Mouse (Mus musculus) lung, embryonic 14.5 days (tissue): ENCODE measurements at regions not wholly inside any gene's neighbourhood (a gene's known extent, or its start where the extent isn't known, plus 50 kb on each side); places are given as distances from the start of the nearest gene placed in this dataset.

Experiments
- ATAC-seq: fragments of 200-750 bp; cut with Nextera tagmentation; 2 replicates; pipeline ENCODE4 v1.8.0; 2017; ENCODE audit warnings: mild to moderate bottlenecking, moderate TSS enrichment, moderate library complexity; ENCODE audit not compliant: insufficient read depth
- DNase-seq: peaks from one replicate; pipeline ENCODE4 v3.0.0-alpha.2; 2015
- H3K27ac ChIP-seq: fragments of 300-500 bp; sonication (generic); 2 replicates; pipeline ENCODE4 v1.5.1; 2014; ENCODE audit warnings: low read depth, mild to moderate bottlenecking, moderate library complexity
- H3K27me3 ChIP-seq: fragments of 300-500 bp; sonication (generic); 2 replicates; pipeline ENCODE4 v1.6.1; 2014; ENCODE audit warnings: low read length, control low read depth; ENCODE audit not compliant: insufficient read depth
- H3K36me3 ChIP-seq: fragments of 300-500 bp; sonication (generic); 2 replicates; pipeline ENCODE4 v1.6.1; 2014; ENCODE audit warnings: control low read depth; ENCODE audit not compliant: insufficient read depth
- H3K4me1 ChIP-seq: fragments of 300-500 bp; sonication (generic); 2 replicates; pipeline ENCODE4 v1.6.1; 2014; ENCODE audit warnings: antibody characterized with exemption, control low read depth; ENCODE audit not compliant: insufficient read depth
- H3K4me2 ChIP-seq: fragments of 300-500 bp; sonication (generic); 2 replicates; pipeline ENCODE4 v1.6.1; 2014; ENCODE audit warnings: mild to moderate bottlenecking
- H3K4me3 ChIP-seq: fragments of 300-500 bp; sonication (generic); 2 replicates; pipeline ENCODE4 v1.5.1; 2014; ENCODE audit warnings: low read depth, low read length
- H3K9ac ChIP-seq: fragments of 300-500 bp; sonication (generic); 2 replicates; pipeline ENCODE4 v1.6.1; 2014
- H3K9me3 ChIP-seq: fragments of 300-500 bp; sonication (generic); 2 replicates; pipeline ENCODE4 v1.6.1; 2016; ENCODE audit warnings: low read depth, low read length, control low read depth
- CTCF ChIP-seq: IDR thresholded peaks from 2 replicates; pipeline ENCODE4 v1.5.1; 2016; ENCODE audit warnings: antibody characterized with exemption, low read depth
- WGBS: fragments of 180-500 bp; shearing (Covaris S2); extraction: QIAGEN DNeasy Blood & Tissue Kit; methylation state at CpG from one replicate; pipeline ENCODE4 v1.1.7; 2014; 5-methylcytosine and 5-hydroxymethylcytosine counted together

DNA sequence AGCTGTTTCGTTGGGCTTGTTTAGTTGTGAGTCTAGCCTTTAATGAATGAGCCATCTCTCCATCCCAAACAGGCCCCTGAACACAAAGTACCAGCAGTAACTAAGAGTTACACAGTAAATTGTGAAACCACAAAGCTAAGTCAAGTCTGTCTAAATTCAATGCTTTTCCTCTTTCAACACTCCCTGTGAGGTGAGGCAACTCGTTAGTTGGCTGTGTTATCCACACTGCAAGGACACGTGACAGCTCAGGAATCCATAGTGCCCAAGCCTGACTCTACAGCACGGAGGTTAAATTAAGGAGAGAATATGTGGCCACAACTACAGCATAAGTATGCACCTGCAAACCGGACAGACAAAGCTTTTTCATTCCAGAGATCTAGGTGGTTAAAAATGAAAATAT lies 54.9 kb upstream of the Gm45716 start:
- Histone ChIP-seq H3K27ac (no peak overlapping the region), H3K27me3 (no peaks in the 10 kb centered on the region), H3K4me3 (no peak overlapping the region), H3K9ac (no peak overlapping the region), H3K4me1 (peaks cover 9% of the 10 kb centered on the region; the same call in 1 of the 2 replicates), H3K9me3 (peaks cover 3% of the 10 kb centered on the region; the same call in 1 of the 2 replicates), H3K36me3 (no peaks in the 10 kb centered on the region), H3K4me2 (no peak overlapping the region)
- ATAC-seq (no peak), DNase-seq (no peak)
- TF ChIP-seq CTCF, result no peak
- WGBS, result 60% methylated on average over 5 of the region's 5 CpGs

GRCm38 (mm10) chr11:90136307-90136706 lies 51.2 kb upstream of the Gm45716 start:
- Histone ChIP-seq H3K9me3 (peaks cover 3% of the 10 kb centered on the region; the same call in 1 of the 2 replicates), H3K4me1 (no peaks in the 10 kb centered on the region), H3K4me2 (no peak overlapping the region), H3K9ac (no peak overlapping the region), H3K27ac (no peak overlapping the region), H3K4me3 (no peak overlapping the region), H3K27me3 (no peaks in the 10 kb centered on the region), H3K36me3 (no peaks in the 10 kb centered on the region)
- no peak for TF ChIP-seq CTCF
- WGBS, result 72% methylated on average over 7 of the region's 7 CpGs
- no peak for DNase-seq
- no peak for ATAC-seq
